Mouse (Mus musculus) gastrocnemius, postnatal 25 days (tissue): ENCODE data around the gene Rnf2. TPM values are rescaled to one million over a fixed set of nuclear protein-coding genes. Genes with fewer than 3 reads are reported as not detected.
A peak's percentile ranks its signal among the peaks of the same experiment; 100 is the strongest.
"Not testable (repeated sequence)": the region's sequence is repeated elsewhere in the genome, so short reads cannot be mapped to it uniquely, and the experiment has no call there.

Experiments
- DNase-seq: peaks from one replicate; pipeline ENCODE4 v3.0.0; 2022
- total RNA-seq, 2 experiments: library from RNA; stranded (reverse); gene quantifications; 1 replicate in 1 of 2; 2 replicates in 1 of 2; pipeline ENCODE4 v1.2.3; 2021

Gene Rnf2
- total RNA-seq, 2 experiments from 2014 or later, result 10.4 to 13.5 TPM

- DNase-seq, result no peak
Observed at GRCm38 (mm10) chr1:151484754-151485153, 16.0 kb downstream of the Rnf2 start.

GRCm38 (mm10) chr1:151483568-151483967 lies 17.2 kb downstream of the Rnf2 start:
- no peak for DNase-seq

- no peak for DNase-seq
Observed at GRCm38 (mm10) chr1:151482497-151482896, 18.3 kb downstream of the Rnf2 start.

- not testable (repeated sequence) for DNase-seq
Observed at GRCm38 (mm10) chr1:151472386-151472785, 28.4 kb downstream of the Rnf2 start.

GRCm38 (mm10) chr1:151471429-151471828 lies 29.3 kb downstream of the Rnf2 start:
- DNase-seq, result no peak

- DNase-seq, result no peak
Observed at GRCm38 (mm10) chr1:151466571-151466970, 34.2 kb downstream of the Rnf2 start.

- no peak for DNase-seq
Observed at GRCm38 (mm10) chr1:151464914-151465313, 35.8 kb downstream of the Rnf2 start.

GRCm38 (mm10) chr1:151461265-151461664 lies 39.5 kb downstream of the Rnf2 start:
- DNase-seq, result no peak

- DNase-seq, result no peak
Observed at GRCm38 (mm10) chr1:151457087-151457486, 43.7 kb downstream of the Rnf2 start.

GRCm38 (mm10) chr1:151451946-151452345 lies 48.8 kb downstream of the Rnf2 start:
- DNase-seq, result no peak

GRCm38 (mm10) chr1:151450851-151451250 lies 49.9 kb downstream of the Rnf2 start:
- DNase-seq, result no peak

- no peak for DNase-seq
Observed at GRCm38 (mm10) chr1:151449866-151450265, 50.9 kb downstream of the Rnf2 start.

GRCm38 (mm10) chr1:151435431-151435830 lies 65.3 kb downstream of the Rnf2 start:
- no peak for DNase-seq

GRCm38 (mm10) chr1:151429316-151429715 lies 71.4 kb downstream of the Rnf2 start:
- no peak for DNase-seq

GRCm38 (mm10) chr1:151428263-151429221 lies 72.2 kb downstream of the Rnf2 start, which contains the start of the genes Swt1 and Trmt1l:
Gene Swt1, minus strand, starts transcription at chr1:151428455.
Gene Trmt1l, plus strand, starts transcription at chr1:151428542.
- DNase-seq, result peak; percentile 99

GRCm38 (mm10) chr1:151427888-151428262 lies 72.9 kb downstream of the Rnf2 start:
- DNase-seq, result no peak

GRCm38 (mm10) chr1:151426947-151427600 lies 73.7 kb downstream of the Rnf2 start:
- no peak for DNase-seq

- DNase-seq, result no peak
Observed at GRCm38 (mm10) chr1:151422178-151422577, 78.6 kb downstream of the Rnf2 start.

GRCm38 (mm10) chr1:151409827-151410226 lies 90.9 kb downstream of the Rnf2 start:
- DNase-seq, result no peak
